Mouse (Mus musculus) olfactory bulb, adult 2 months (tissue): ENCODE data around the gene Anks1.

ENCODE experiments used
- CTCF ChIP-seq: fragments of 200-500 bp; IDR thresholded peaks from 2 replicates; pipeline ENCODE4 v1.5.1; 2012; ENCODE audit warnings: low read depth, mild to moderate bottlenecking, low read length, moderate library complexity; ENCODE audit not compliant: insufficient read depth
- POLR2A ChIP-seq: fragments of 200-500 bp; IDR thresholded peaks from 2 replicates; pipeline ENCODE4 v1.6.1; 2012; ENCODE audit warnings: mild to moderate bottlenecking, low read depth, low read length, moderate library complexity; ENCODE audit not compliant: insufficient read depth

DNA sequence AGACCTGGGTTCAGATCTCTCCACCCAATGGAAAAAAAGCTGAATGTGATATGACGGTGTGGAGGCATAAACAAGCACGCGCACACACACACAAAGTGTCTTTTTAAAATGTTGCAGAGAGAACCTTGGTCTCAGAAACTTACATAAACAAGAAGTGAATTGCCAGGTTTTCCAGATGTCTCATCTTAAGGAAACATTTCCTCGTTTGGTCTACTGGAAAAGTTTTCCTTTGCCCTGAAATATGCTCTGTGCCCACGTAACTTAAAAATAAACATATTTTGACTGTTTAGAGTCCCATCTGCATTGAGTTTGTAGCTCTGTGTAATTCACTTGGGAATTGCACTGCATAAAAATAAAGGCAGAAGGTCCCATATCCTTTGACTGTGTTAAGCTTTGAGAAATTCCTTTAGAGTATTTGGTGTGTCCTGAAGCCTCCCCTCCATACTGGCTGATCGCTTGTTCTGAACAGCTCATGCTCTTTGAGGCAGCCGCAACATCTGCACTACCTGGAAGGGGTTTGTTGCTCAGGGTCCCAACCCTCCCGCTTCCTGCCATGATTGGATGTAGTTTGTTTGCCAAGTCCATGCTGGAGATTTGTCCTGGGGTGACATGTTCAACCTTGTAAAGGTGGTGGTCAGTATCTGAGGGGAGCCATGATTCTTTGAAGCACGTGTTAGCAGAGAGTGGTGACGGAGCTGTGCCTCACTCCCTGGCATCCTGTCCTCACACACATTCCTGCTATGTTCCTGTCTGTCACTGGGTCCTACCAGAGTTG lies 25.2 kb downstream of the Anks1 start:
- TF ChIP-seq CTCF (no peak), POLR2A (no peak)
